Mouse (Mus musculus) kidney, adult 9 months (tissue): Measurements from ENCODE around the gene Adprhl2.

Experiments used
- DNase-seq: peaks from one replicate; pipeline ENCODE4 v3.0.0; 2022

Gene Adprhl2

GRCm38 (mm10) chr4:126305428-126305827 lies 16.1 kb downstream of the Adprhl2 start:
- DNase-seq = no peak

- DNase-seq = no peak
These were observed 17.6 kb downstream of the Adprhl2 start for GRCm38 (mm10) chr4:126303877-126304276.

GRCm38 (mm10) chr4:126301584-126302309 lies 19.8 kb downstream of the Adprhl2 start:
- no peak for DNase-seq

- no peak for DNase-seq
These were observed 20.5 kb downstream of the Adprhl2 start for GRCm38 (mm10) chr4:126300916-126301583.

GRCm38 (mm10) chr4:126296617-126297101 lies 24.8 kb downstream of the Adprhl2 start:
- peak; percentile 50 for DNase-seq

GRCm38 (mm10) chr4:126295937-126296336 lies 25.6 kb downstream of the Adprhl2 start:
- no peak for DNase-seq

GRCm38 (mm10) chr4:126295152-126295551 lies 26.4 kb downstream of the Adprhl2 start:
- DNase-seq = no peak

- no peak for DNase-seq
These were observed 30.3 kb downstream of the Adprhl2 start for GRCm38 (mm10) chr4:126291196-126291595.

- DNase-seq = no peak
These were observed 31.2 kb downstream of the Adprhl2 start for GRCm38 (mm10) chr4:126290314-126290713.

- DNase-seq = no peak
These were observed 33.3 kb downstream of the Adprhl2 start for GRCm38 (mm10) chr4:126288085-126288666.

- no peak for DNase-seq
These were observed 34.1 kb downstream of the Adprhl2 start for GRCm38 (mm10) chr4:126287302-126287995.

GRCm38 (mm10) chr4:126286492-126286891 lies 35.0 kb downstream of the Adprhl2 start, which contains the start of gene Col8a2:
Gene Col8a2, plus strand, starts transcription at chr4:126286793.
- no peak for DNase-seq

GRCm38 (mm10) chr4:126283582-126283981 lies 37.9 kb downstream of the Adprhl2 start:
- no peak for DNase-seq

GRCm38 (mm10) chr4:126281706-126282105 lies 39.8 kb downstream of the Adprhl2 start:
- DNase-seq = no peak

GRCm38 (mm10) chr4:126278961-126279360 lies 42.5 kb downstream of the Adprhl2 start:
- no peak for DNase-seq

- DNase-seq = no peak
These were observed 43.0 kb downstream of the Adprhl2 start for GRCm38 (mm10) chr4:126278565-126278915.

- peak; percentile 47 for DNase-seq
These were observed 43.5 kb downstream of the Adprhl2 start for GRCm38 (mm10) chr4:126277906-126278564.

- no peak for DNase-seq
These were observed 45.8 kb downstream of the Adprhl2 start for GRCm38 (mm10) chr4:126275681-126276131.

- no peak for DNase-seq
These were observed 46.4 kb downstream of the Adprhl2 start for GRCm38 (mm10) chr4:126275081-126275480.

- no peak for DNase-seq
These were observed 47.8 kb downstream of the Adprhl2 start for GRCm38 (mm10) chr4:126273753-126274152.

- DNase-seq = no peak
These were observed 52.2 kb downstream of the Adprhl2 start for GRCm38 (mm10) chr4:126269292-126269691.
